In the genomic region with DNA sequence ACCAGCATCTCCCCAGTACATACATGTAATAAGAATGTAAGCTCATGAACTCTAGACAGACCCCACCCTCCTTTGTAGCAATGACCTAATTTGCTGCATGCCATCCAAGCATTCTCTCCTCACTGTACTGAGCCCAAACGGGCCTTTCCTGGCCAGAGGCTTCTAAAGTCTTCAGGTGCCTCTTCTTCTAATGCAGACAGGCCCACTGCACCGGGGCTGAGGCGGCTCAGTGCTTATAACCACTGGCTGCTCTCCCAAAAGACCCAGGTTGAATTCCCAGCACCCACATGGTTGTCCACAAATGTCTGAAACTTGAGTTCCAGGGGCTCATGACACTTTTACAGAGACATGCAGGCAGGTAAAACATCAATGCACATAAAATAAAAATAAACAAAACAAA, we compare ENCODE assay signal across 19 mouse cellular contexts. TPM values are rescaled to one million over a fixed set of nuclear protein-coding genes. Genes with fewer than 3 reads are reported as not detected.
DNase-seq lines count a peak whose midpoint lies in the region; ATAC-seq and TF ChIP-seq lines count a peak whose summit lies in the region.
"Had no signal": no experiment of that assay in that cellular context is flagged by ENCODE, and none has a peak within 500 bp of the region (broad histone marks: within the 10 kb centered on the region; RNA-seq: fewer than 3 reads in every experiment).

No protein-coding gene starts in this region.

- H3K9ac ChIP-seq in heart, embryonic 12.5 days, result no peak overlapping the region
- H3K9ac ChIP-seq in liver, embryonic 12.5 days, result no peak overlapping the region
- no peak overlapping the region for H3K9ac ChIP-seq in liver, postnatal 0 days (replicated peaks)
- H3K9ac ChIP-seq in liver, embryonic 13.5 days, result no peak overlapping the region
- H3K9ac ChIP-seq in liver, embryonic 15.5 days, result no peak overlapping the region
- no peak overlapping the region for H3K9ac ChIP-seq in liver, embryonic 11.5 days (ENCODE audit: low read depth, low read length)

- no peak overlapping the region for H3K27ac ChIP-seq in heart, embryonic 12.5 days (ENCODE audit: poor library complexity, severe bottlenecking)
- peak overlapping the region; percentile 92; the same call in 1 of the 2 replicates for H3K27ac ChIP-seq in liver, embryonic 12.5 days
- no peak overlapping the region for H3K27ac ChIP-seq in liver, postnatal 0 days (ENCODE audit: low read depth)
- 0 out of 2 replicates have a peak overlapping the region, but pooled peaks have one; percentile 89 for H3K27ac ChIP-seq in liver, embryonic 13.5 days
- H3K27ac ChIP-seq in liver, embryonic 15.5 days (replicated peaks), result peak overlapping the region; percentile 95; the same call in 1 of the 2 replicates
- no peak overlapping the region for H3K27ac ChIP-seq in liver, embryonic 11.5 days (ENCODE audit: low read depth, low read length)

- no peaks in the 10 kb centered on the region for H3K27me3 ChIP-seq in heart, embryonic 12.5 days (replicated peaks)
- H3K27me3 ChIP-seq in liver, embryonic 12.5 days (replicated peaks), result no peaks in the 10 kb centered on the region
- H3K27me3 ChIP-seq in liver, postnatal 0 days (ENCODE audit: insufficient read depth, low read length), result no peaks in the 10 kb centered on the region
- H3K27me3 ChIP-seq in liver, embryonic 13.5 days, result no peaks in the 10 kb centered on the region
- H3K27me3 ChIP-seq in liver, embryonic 15.5 days, result no peaks in the 10 kb centered on the region
- no peaks in the 10 kb centered on the region for H3K27me3 ChIP-seq in liver, embryonic 11.5 days (replicated peaks; ENCODE audit: control insufficient read depth, insufficient read depth, low read length)
- H3K27me3 ChIP-seq: CH12.LX, Patski had no signal

- no peaks in the 10 kb centered on the region for H3K9me3 ChIP-seq in heart, embryonic 12.5 days (replicated peaks)
- H3K9me3 ChIP-seq in liver, embryonic 12.5 days (replicated peaks), result peaks cover 15% of the 10 kb centered on the region
- H3K9me3 ChIP-seq in liver, postnatal 0 days (ENCODE audit: low read length), result no peaks in the 10 kb centered on the region
- peaks cover 9% of the 10 kb centered on the region for H3K9me3 ChIP-seq in liver, embryonic 13.5 days (replicated peaks)
- H3K9me3 ChIP-seq in liver, embryonic 15.5 days (replicated peaks), result 0 out of 2 replicates have a peak, but pooled peaks cover 4% of the 10 kb centered on the region
- H3K9me3 ChIP-seq in liver, embryonic 11.5 days (ENCODE audit: control insufficient read depth, low read length), result no peaks in the 10 kb centered on the region; the same call in 1 of the 2 replicates

- peak; percentile 82 for DNase-seq in heart, adult 11 months
- no peak for DNase-seq in liver, postnatal 0 days
- no peak for DNase-seq in liver, embryonic 13.5 days
- DNase-seq in liver, result no peak
- DNase-seq in liver, embryonic 11.5 days (ENCODE audit: low spot score), result no peak
- DNase-seq: adrenal gland, postnatal 10 days; adrenal gland, postnatal 14 days; adrenal gland, postnatal 25 days; adrenal gland, postnatal 36 days; B cell, adult 2 months; cerebellum, adult 11 months; cerebellum, adult 11-12 months had no signal

- H3K4me2 ChIP-seq in heart, embryonic 12.5 days, result no peak overlapping the region
- no peak overlapping the region for H3K4me2 ChIP-seq in liver, embryonic 12.5 days
- no peak overlapping the region for H3K4me2 ChIP-seq in liver, postnatal 0 days (ENCODE audit: low read depth, low read length)
- H3K4me2 ChIP-seq in liver, embryonic 13.5 days, result no peak overlapping the region
- no peak overlapping the region for H3K4me2 ChIP-seq in liver, embryonic 15.5 days
- no peak overlapping the region for H3K4me2 ChIP-seq in liver, embryonic 11.5 days

- TF ChIP-seq EP300 in liver, postnatal 0 days (IDR thresholded peaks at IDR 0.05; ENCODE audit: low read depth), result no peak

- H3K36me3 ChIP-seq in heart, embryonic 12.5 days, result peaks cover 58% of the 10 kb centered on the region
- H3K36me3 ChIP-seq in liver, embryonic 12.5 days, result peaks cover 68% of the 10 kb centered on the region
- peaks cover 60% of the 10 kb centered on the region for H3K36me3 ChIP-seq in liver, postnatal 0 days (replicated peaks; ENCODE audit: insufficient read depth, low read length)
- peaks cover 62% of the 10 kb centered on the region for H3K36me3 ChIP-seq in liver, embryonic 13.5 days
- H3K36me3 ChIP-seq in liver, embryonic 15.5 days (replicated peaks), result peaks cover 67% of the 10 kb centered on the region
- H3K36me3 ChIP-seq in liver, embryonic 11.5 days (ENCODE audit: control insufficient read depth, insufficient read depth, low read length), result peaks cover 44% of the 10 kb centered on the region

- H3K4me3 ChIP-seq in heart, embryonic 12.5 days, result no peak overlapping the region
- H3K4me3 ChIP-seq in liver, embryonic 12.5 days, result no peak overlapping the region
- no peak overlapping the region for H3K4me3 ChIP-seq in liver, postnatal 0 days (ENCODE audit: low read depth, low read length)
- no peak overlapping the region for H3K4me3 ChIP-seq in liver, embryonic 13.5 days (replicated peaks)
- no peak overlapping the region for H3K4me3 ChIP-seq in liver, embryonic 15.5 days (replicated peaks)
- H3K4me3 ChIP-seq in liver, embryonic 11.5 days (ENCODE audit: low read depth, low read length), result no peak overlapping the region

- 98% methylated on average over 3 of the region's 3 CpGs for WGBS in heart, embryonic 12.5 days
- 91% methylated on average over 3 of the region's 3 CpGs for WGBS in liver, embryonic 12.5 days (ENCODE audit: insufficient replicate concordance)
- WGBS in liver, postnatal 0 days (ENCODE audit: insufficient replicate concordance), result 94% methylated on average over 3 of the region's 3 CpGs
- 94% methylated on average over 3 of the region's 3 CpGs for WGBS in liver, embryonic 13.5 days (ENCODE audit: insufficient replicate concordance)
- WGBS in liver, embryonic 15.5 days (ENCODE audit: insufficient replicate concordance), result 86% methylated on average over 3 of the region's 3 CpGs
- 94% methylated on average over 3 of the region's 3 CpGs for WGBS in liver, embryonic 11.5 days

- TF ChIP-seq CTCF in liver, postnatal 0 days (IDR thresholded peaks at IDR 0.05; ENCODE audit: low read depth), result no peak

- H3K4me1 ChIP-seq in heart, embryonic 12.5 days (replicated peaks), result peaks cover 16% of the 10 kb centered on the region
- H3K4me1 ChIP-seq in liver, embryonic 12.5 days, result peaks cover 34% of the 10 kb centered on the region
- peaks cover 15% of the 10 kb centered on the region for H3K4me1 ChIP-seq in liver, postnatal 0 days (ENCODE audit: insufficient read depth)
- H3K4me1 ChIP-seq in liver, embryonic 13.5 days (replicated peaks), result peaks cover 33% of the 10 kb centered on the region
- peaks cover 35% of the 10 kb centered on the region for H3K4me1 ChIP-seq in liver, embryonic 15.5 days (replicated peaks)
- H3K4me1 ChIP-seq in liver, embryonic 11.5 days (replicated peaks; ENCODE audit: control insufficient read depth, insufficient read depth, low read length), result peaks cover 23% of the 10 kb centered on the region

- no peak for ATAC-seq in heart, embryonic 12.5 days (ENCODE audit: insufficient number of reproducible peaks, low FRiP score)
- no peak for ATAC-seq in liver, embryonic 12.5 days
- no peak for ATAC-seq in liver, postnatal 0 days
- no peak for ATAC-seq in liver, embryonic 13.5 days (ENCODE audit: low read depth)
- no peak for ATAC-seq in liver, embryonic 15.5 days (ENCODE audit: insufficient read depth)
- ATAC-seq in liver, embryonic 11.5 days (replicated peaks; ENCODE audit: low FRiP score), result no peak
- ATAC-seq: activated CD4-positive, CD25-positive, alpha-beta regulatory T cell, adult 4 months; CD4-positive, CD25-positive, alpha-beta regulatory T cell, adult 4 months; Patski had no signal

RNA-seq across cellular contexts. Expression of a gene that starts 15.6 kb away (rescaled TPM):
- polyA plus RNA-seq in heart, embryonic 12.5 days (2016; fragmentation: Nextera tagmentation; extraction: Ambion mirVana), result 23.9 and 27.7 TPM in 2 replicates
- polyA plus RNA-seq in liver, embryonic 12.5 days (2016; fragmentation: Nextera tagmentation; extraction: Ambion mirVana), result 24.8 and 25.8 TPM in 2 replicates
- 11.4 and 14.4 TPM in 2 replicates for polyA plus RNA-seq in liver, postnatal 0 days (2015; fragmentation: Nextera tagmentation; extraction: Ambion mirVana)
- 18.4 and 22.7 TPM in 2 replicates for polyA plus RNA-seq in liver, embryonic 13.5 days (2015; fragmentation: Nextera tagmentation; extraction: Ambion mirVana)
- polyA plus RNA-seq in liver, embryonic 15.5 days (2015; fragmentation: Nextera tagmentation; extraction: Ambion mirVana), result 19.7 TPM in 2 replicates
- 32.0 and 32.1 TPM in 2 replicates for polyA plus RNA-seq in liver, embryonic 11.5 days (2014; fragmentation: Nextera tagmentation; extraction: Ambion mirVana)

RNA-seq across cellular contexts. Expression of a gene that starts 55.1 kb away (rescaled TPM):
- polyA plus RNA-seq in heart, embryonic 12.5 days (2016; fragmentation: Nextera tagmentation; extraction: Ambion mirVana), result 43.7 and 47.6 TPM in 2 replicates
- 67.8 and 68.8 TPM in 2 replicates for polyA plus RNA-seq in liver, embryonic 12.5 days (2016; fragmentation: Nextera tagmentation; extraction: Ambion mirVana)
- 17.5 and 19.4 TPM in 2 replicates for polyA plus RNA-seq in liver, postnatal 0 days (2015; fragmentation: Nextera tagmentation; extraction: Ambion mirVana)
- polyA plus RNA-seq in liver, embryonic 13.5 days (2015; fragmentation: Nextera tagmentation; extraction: Ambion mirVana), result 39.9 and 50.2 TPM in 2 replicates
- 28.1 and 28.7 TPM in 2 replicates for polyA plus RNA-seq in liver, embryonic 15.5 days (2015; fragmentation: Nextera tagmentation; extraction: Ambion mirVana)
- 103 and 114 TPM in 2 replicates for polyA plus RNA-seq in liver, embryonic 11.5 days (2014; fragmentation: Nextera tagmentation; extraction: Ambion mirVana)

Comparison
In these comparisons a context has a peak if more than half of its experiments do, and no peak if none do; other contexts are left out.
1. H3K27ac ChIP-seq: peak in liver, embryonic 12.5 days (single experiment), liver, embryonic 13.5 days (single experiment) and liver, embryonic 15.5 days (single experiment); none in heart, embryonic 12.5 days (single experiment), liver, postnatal 0 days (single experiment) and liver, embryonic 11.5 days (single experiment).